Mouse (Mus musculus) neural tube, embryonic 11.5 days (tissue): ENCODE data around the gene Nudcd2. TPM values are rescaled to one million over a fixed set of nuclear protein-coding genes. Genes with fewer than 3 reads are reported as not detected.
A peak's percentile ranks its signal among the peaks of the same experiment; 100 is the strongest.

Experiments used
- ATAC-seq: fragments of 200-750 bp; cut with Nextera tagmentation; 2 replicates; pipeline ENCODE4 v1.8.0; 2017; ENCODE audit warnings: moderate number of reproducible peaks, mild to moderate bottlenecking, moderate TSS enrichment, moderate library complexity; ENCODE audit not compliant: insufficient read depth, low FRiP score, low TSS enrichment
- DNase-seq: peaks from one replicate; pipeline ENCODE4 v3.0.0-alpha.2; 2015; ENCODE audit warnings: low spot score
- H3K27ac ChIP-seq: fragments of 300-500 bp; sonication (generic); 2 replicates; pipeline ENCODE4 v1.5.1; 2014; ENCODE audit warnings: low read depth, mild to moderate bottlenecking, low read length
- H3K27me3 ChIP-seq: fragments of 300-500 bp; sonication (generic); 2 replicates; pipeline ENCODE4 v1.6.1; 2014; ENCODE audit warnings: mild to moderate bottlenecking, low read length, mixed read lengths; ENCODE audit not compliant: control insufficient read depth, insufficient read depth
- H3K36me3 ChIP-seq: fragments of 300-500 bp; sonication (generic); 2 replicates; pipeline ENCODE4 v1.6.1; 2014; ENCODE audit warnings: mild to moderate bottlenecking, low read length, moderate library complexity, mixed read lengths; ENCODE audit not compliant: control insufficient read depth, insufficient read depth
- H3K4me1 ChIP-seq: fragments of 300-500 bp; sonication (generic); 2 replicates; pipeline ENCODE4 v1.6.1; 2014; ENCODE audit warnings: low read length, mixed read lengths; ENCODE audit not compliant: control insufficient read depth, insufficient read depth
- H3K4me2 ChIP-seq: fragments of 300-500 bp; sonication (generic); 2 replicates; pipeline ENCODE4 v1.6.1; 2014; ENCODE audit warnings: low read depth, mild to moderate bottlenecking, moderate library complexity
- H3K4me3 ChIP-seq: fragments of 300-500 bp; sonication (generic); 2 replicates; pipeline ENCODE4 v1.5.1; 2014; ENCODE audit warnings: low read depth, low read length
- H3K9ac ChIP-seq: fragments of 300-500 bp; sonication (generic); 2 replicates; pipeline ENCODE4 v1.6.1; 2014; ENCODE audit warnings: mild to moderate bottlenecking, low read length
- H3K9me3 ChIP-seq: fragments of 300-500 bp; sonication (generic); 2 replicates; pipeline ENCODE4 v1.6.1; 2016; ENCODE audit warnings: low read length; ENCODE audit not compliant: control insufficient read depth
- WGBS: fragments of 180-500 bp; shearing (Covaris S2); extraction: QIAGEN DNeasy Blood & Tissue Kit; methylation state at CpG from one replicate; pipeline ENCODE4 v1.1.7; 2014; 5-methylcytosine and 5-hydroxymethylcytosine counted together
- polyA plus RNA-seq: library from polyadenylated mRNA; unstranded; fragments of >200 nt; fragmentation: Nextera tagmentation; extraction: Ambion mirVana; gene quantifications from 2 replicates; pipeline ENCODE4 v1.2.1, GENCODE M21; 2014

The Nudcd2 gene
- polyA plus RNA-seq, 1 experiment from 2014 or later: 166 TPM

DNA sequence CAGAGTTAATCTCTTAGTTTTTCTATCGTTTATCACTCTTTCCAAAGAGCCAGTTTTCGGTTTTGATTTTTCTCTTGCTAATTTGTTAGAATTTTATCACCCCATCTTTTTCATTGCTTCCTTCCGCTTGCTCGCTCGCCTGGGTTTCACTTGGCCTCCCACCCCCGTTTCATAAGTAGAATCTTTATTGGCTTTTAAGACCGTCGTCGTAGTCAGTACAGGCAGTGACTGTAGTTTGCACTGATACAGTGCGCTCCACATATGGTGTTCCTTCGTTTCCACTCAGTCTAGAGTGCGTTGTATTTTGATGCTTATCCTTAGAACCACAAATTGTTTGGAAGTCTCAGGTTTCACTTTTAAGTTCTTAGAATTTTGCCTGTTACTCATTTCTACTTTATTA is 12.9 kb downstream of the Nudcd2 start:
- no peak for ATAC-seq
- Histone ChIP-seq H3K27me3 (no peaks in the 10 kb centered on the region), H3K9me3 (no peaks in the 10 kb centered on the region), H3K4me2 (no peak overlapping the region), H3K4me3 (no peak overlapping the region), H3K4me1 (no peaks in the 10 kb centered on the region), H3K27ac (no peak overlapping the region), H3K9ac (no peak overlapping the region), H3K36me3 (no peaks in the 10 kb centered on the region)
- 89% methylated on average over 12 of the region's 12 CpGs for WGBS
- DNase-seq: no peak

DNA sequence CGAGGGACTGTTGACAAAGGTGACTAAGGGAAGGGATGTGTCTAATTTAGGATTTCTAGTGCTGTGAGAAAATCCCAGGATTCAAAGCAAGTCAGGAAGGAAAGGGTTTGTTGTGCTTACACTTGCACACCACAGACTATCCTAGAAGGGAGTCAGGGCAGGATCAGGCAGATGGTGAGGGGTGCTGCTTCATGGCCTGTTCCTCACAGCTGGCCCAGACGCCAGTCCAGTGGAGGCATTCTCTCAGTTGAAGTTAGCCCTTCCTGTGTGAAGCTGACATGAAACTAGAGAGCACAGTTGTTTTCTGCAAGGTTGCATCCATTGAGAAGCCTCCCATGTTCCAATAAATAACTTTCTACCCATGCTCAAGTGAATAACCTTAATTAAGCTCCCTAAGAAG is 14.2 kb downstream of the Nudcd2 start:
- Histone ChIP-seq H3K27me3 (no peaks in the 10 kb centered on the region), H3K9me3 (no peaks in the 10 kb centered on the region), H3K36me3 (no peaks in the 10 kb centered on the region), H3K27ac (no peak overlapping the region), H3K4me2 (no peak overlapping the region), H3K4me1 (no peaks in the 10 kb centered on the region), H3K4me3 (no peak overlapping the region), H3K9ac (no peak overlapping the region)
- ATAC-seq (no peak), DNase-seq (no peak)
- 63% methylated on average over 2 of the region's 2 CpGs for WGBS

- no peaks in the 10 kb centered on the region for H3K27me3 ChIP-seq
- H3K4me1 ChIP-seq: no peaks in the 10 kb centered on the region
- 83% methylated on average over 6 of the region's 6 CpGs for WGBS
- H3K9ac ChIP-seq: no peak overlapping the region
- H3K9me3 ChIP-seq: no peaks in the 10 kb centered on the region
- H3K27ac ChIP-seq: no peak overlapping the region
- no peak for DNase-seq
- no peaks in the 10 kb centered on the region for H3K36me3 ChIP-seq
- H3K4me2 ChIP-seq: no peak overlapping the region
- H3K4me3 ChIP-seq: no peak overlapping the region; the same call in 1 of the 2 replicates
- no peak for ATAC-seq
These were observed 20.4 kb downstream of the Nudcd2 start for GRCm38 (mm10) chr11:40753836-40754235.

DNA sequence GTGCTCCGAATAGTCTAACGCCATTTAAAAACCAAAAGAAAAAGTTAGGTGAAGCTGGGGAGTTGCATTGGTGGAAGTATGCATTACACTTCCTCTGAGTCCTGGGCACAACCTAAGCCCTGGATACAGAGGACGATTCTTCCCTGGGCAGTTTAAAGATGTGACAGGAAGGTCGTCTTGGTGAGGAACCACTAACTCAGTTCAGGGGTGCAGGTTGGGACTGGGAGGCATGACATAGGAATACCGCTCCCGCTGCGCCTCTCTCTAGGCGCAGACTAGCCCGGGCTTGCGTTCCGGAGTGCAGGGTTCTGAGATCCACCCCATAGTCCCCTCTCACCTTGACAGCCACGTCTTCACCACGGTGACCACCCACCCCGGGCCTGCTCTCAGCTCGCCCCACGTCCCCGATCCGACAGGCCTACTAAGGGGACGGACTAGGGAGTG is 21.2 kb downstream of the Nudcd2 start:
- 4% methylated on average over 19 of the region's 19 CpGs for WGBS
- no peak; the same call in 1 of the 2 replicates for ATAC-seq

GRCm38 (mm10) chr11:40755109-40755627 is 21.7 kb downstream of the Nudcd2 start, which contains the start of gene Ccng1:
Gene Ccng1, minus strand, starts transcription at chr11:40755311.
- peak within 1 kb of the TSS; percentile 83 for H3K4me2 ChIP-seq
- peak within 1 kb of the TSS; percentile 21; the same call in 1 of the 2 replicates for H3K27ac ChIP-seq
- WGBS: 0% methylated on average over 25 of the region's 25 CpGs
- peak within 1 kb of the TSS; percentile 72 for H3K4me3 ChIP-seq
- H3K4me1 ChIP-seq: no peaks in the 10 kb centered on the region
- H3K9ac ChIP-seq: peak within 1 kb of the TSS; percentile 71
- no peaks in the 10 kb centered on the region for H3K9me3 ChIP-seq
- H3K36me3 ChIP-seq: no peaks in the 10 kb centered on the region
- peak; percentile 92 for DNase-seq
- ATAC-seq: peak; percentile 100
- H3K27me3 ChIP-seq: no peaks in the 10 kb centered on the region

More for the DNA sequence above, 21.2 kb downstream of the Nudcd2 start:
- Histone ChIP-seq H3K4me2 (peak overlapping the region; percentile 83), H3K36me3 (no peaks in the 10 kb centered on the region), H3K4me3 (peak overlapping the region; percentile 72), H3K9me3 (no peaks in the 10 kb centered on the region), H3K27ac (peak overlapping the region; percentile 21; the same call in 1 of the 2 replicates), H3K27me3 (no peaks in the 10 kb centered on the region), H3K9ac (peak overlapping the region; percentile 71), H3K4me1 (no peaks in the 10 kb centered on the region)
- DNase-seq: no peak

GRCm38 (mm10) chr11:40755968-40756367 is 22.5 kb downstream of the Nudcd2 start:
- H3K4me3 ChIP-seq: no peak overlapping the region
- no peaks in the 10 kb centered on the region for H3K9me3 ChIP-seq
- no peaks in the 10 kb centered on the region for H3K27me3 ChIP-seq
- DNase-seq: no peak
- H3K36me3 ChIP-seq: no peaks in the 10 kb centered on the region
- no peaks in the 10 kb centered on the region for H3K4me1 ChIP-seq
- no peak overlapping the region for H3K9ac ChIP-seq
- no peak overlapping the region for H3K27ac ChIP-seq
- ATAC-seq: no peak
- H3K4me2 ChIP-seq: no peak overlapping the region
- 92% methylated on average over 8 of the region's 8 CpGs for WGBS

GRCm38 (mm10) chr11:40759896-40760295 is 26.4 kb downstream of the Nudcd2 start:
- ATAC-seq: no peak

GRCm38 (mm10) chr11:40763395-40763794 is 29.9 kb downstream of the Nudcd2 start:
- 39% methylated on average over 2 of the region's 2 CpGs for WGBS
- no peak; the same call in 1 of the 2 replicates for ATAC-seq
- no peaks in the 10 kb centered on the region for H3K36me3 ChIP-seq
- no peak overlapping the region for H3K4me3 ChIP-seq
- H3K27ac ChIP-seq: no peak overlapping the region
- no peaks in the 10 kb centered on the region for H3K9me3 ChIP-seq
- H3K27me3 ChIP-seq: no peaks in the 10 kb centered on the region
- H3K9ac ChIP-seq: no peak overlapping the region
- DNase-seq: no peak
- no peaks in the 10 kb centered on the region for H3K4me1 ChIP-seq
- H3K4me2 ChIP-seq: no peak overlapping the region

More at GRCm38 (mm10) chr11:40759896-40760295, 26.4 kb downstream of the Nudcd2 start:
- no peak overlapping the region for H3K27ac ChIP-seq
- no peak overlapping the region for H3K4me3 ChIP-seq
- no peaks in the 10 kb centered on the region for H3K4me1 ChIP-seq
- 90% methylated on average over 8 of the region's 8 CpGs for WGBS
- no peaks in the 10 kb centered on the region for H3K9me3 ChIP-seq
- H3K4me2 ChIP-seq: no peak overlapping the region
- H3K9ac ChIP-seq: no peak overlapping the region
- H3K27me3 ChIP-seq: no peaks in the 10 kb centered on the region
- no peak for DNase-seq
- no peaks in the 10 kb centered on the region for H3K36me3 ChIP-seq

DNA sequence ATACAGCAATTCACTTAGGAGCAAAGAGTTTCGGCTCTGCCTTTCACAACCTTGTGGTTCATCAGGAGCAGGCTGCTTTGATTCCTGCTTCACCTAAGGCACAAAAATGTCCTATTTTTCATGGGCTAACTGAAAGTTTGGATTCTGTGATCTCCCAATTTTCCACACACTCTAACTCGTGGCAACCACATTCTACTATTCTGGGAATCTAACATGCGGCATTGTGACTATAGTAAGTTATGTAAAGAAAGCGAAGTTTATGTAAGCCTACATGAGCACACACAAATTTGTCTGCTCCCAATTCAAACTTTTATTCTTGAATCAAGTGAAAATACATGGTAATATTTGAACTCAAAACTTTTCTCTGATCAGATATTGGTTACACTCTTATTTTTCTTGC is 31.2 kb downstream of the Nudcd2 start:
- 82% methylated on average over 4 of the region's 4 CpGs for WGBS
- no peak overlapping the region for H3K4me2 ChIP-seq
- ATAC-seq: no peak

More for the DNA sequence above, 31.2 kb downstream of the Nudcd2 start:
- no peaks in the 10 kb centered on the region for H3K36me3 ChIP-seq
- no peak overlapping the region for H3K9ac ChIP-seq
- no peaks in the 10 kb centered on the region for H3K27me3 ChIP-seq
- DNase-seq: no peak
- H3K4me3 ChIP-seq: no peak overlapping the region
- no peaks in the 10 kb centered on the region for H3K9me3 ChIP-seq
- H3K27ac ChIP-seq: no peak overlapping the region
- H3K4me1 ChIP-seq: no peaks in the 10 kb centered on the region
